Comparison of ENCODE assay signal across 16 mouse cellular contexts in genomic region chr7:28417368-28417767, GRCm38 (mm10). TPM values are rescaled to one million over a fixed set of nuclear protein-coding genes. Genes with fewer than 3 reads are reported as not detected.
DNase-seq lines count a peak whose midpoint lies in the region; ATAC-seq and TF ChIP-seq lines count a peak whose summit lies in the region.
"Had no signal": no experiment of that assay in that cellular context is flagged by ENCODE, and none has a peak within 500 bp of the region (broad histone marks: within the 10 kb centered on the region; RNA-seq: fewer than 3 reads in every experiment).

No protein-coding gene starts in this region.

- ATAC-seq in heart, postnatal 0 days (ENCODE audit: insufficient read depth, low read depth) = no peak
- ATAC-seq in liver, postnatal 0 days = no peak
- ATAC-seq in liver, embryonic 12.5 days = no peak
- ATAC-seq: CD4-positive, CD25-positive, alpha-beta regulatory T cell, adult 4 months; forebrain, embryonic 15.5 days had no signal

- H3K36me3 ChIP-seq in heart, postnatal 0 days (replicated peaks; ENCODE audit: control insufficient read depth, insufficient read depth, low read length) = peaks cover 68% of the 10 kb centered on the region
- peaks cover 55% of the 10 kb centered on the region for H3K36me3 ChIP-seq in liver, postnatal 0 days (replicated peaks; ENCODE audit: insufficient read depth, low read length)
- peaks cover 97% of the 10 kb centered on the region for H3K36me3 ChIP-seq in liver, embryonic 12.5 days
- peaks cover 49% of the 10 kb centered on the region for H3K36me3 ChIP-seq in ES-Bruce4 (ENCODE audit: control insufficient read depth, insufficient read depth, low read length, poor library complexity, severe bottlenecking)

- TF ChIP-seq POLR2A in ES-Bruce4 (IDR thresholded peaks at IDR 0.05; ENCODE audit: insufficient read depth, low read length) = no peak

- H3K4me3 ChIP-seq in heart, postnatal 0 days (ENCODE audit: low read depth, low read length) = no peak overlapping the region
- no peak overlapping the region for H3K4me3 ChIP-seq in liver, postnatal 0 days (ENCODE audit: low read depth, low read length)
- no peak overlapping the region for H3K4me3 ChIP-seq in liver, embryonic 12.5 days
- no peak overlapping the region for H3K4me3 ChIP-seq in ES-Bruce4 (ENCODE audit: low read depth, low read length)
- H3K4me3 ChIP-seq: forebrain, embryonic 15.5 days; heart, embryonic 13.5 days; hindbrain, embryonic 12.5 days; neural tube, embryonic 13.5 days had no signal

- no peak for DNase-seq in heart, postnatal 0 days (ENCODE audit: low spot score)
- no peak for DNase-seq in heart, adult 9 months (ENCODE audit: low spot score in 2 of 2)
- DNase-seq in liver, postnatal 0 days = no peak
- DNase-seq in induced T-regulatory cell, adult 2 months (ENCODE audit: low read depth) = peak; percentile 27
- no peak for DNase-seq in ovary, postnatal 10 days (ENCODE audit: low spot score)
- no peak for DNase-seq in right cerebral cortex, postnatal 10 days (ENCODE audit: low spot score in 2 of 2)
- DNase-seq: cerebellum, adult 11-12 months; gastrocnemius, postnatal 10 days; kidney, adult 18-20 months had no signal

- peaks cover 12% of the 10 kb centered on the region; the same call in 1 of the 2 replicates for H3K4me1 ChIP-seq in heart, postnatal 0 days (ENCODE audit: control insufficient read depth, insufficient read depth)
- H3K4me1 ChIP-seq in liver, postnatal 0 days (ENCODE audit: insufficient read depth) = no peaks in the 10 kb centered on the region
- no peaks in the 10 kb centered on the region for H3K4me1 ChIP-seq in liver, embryonic 12.5 days
- peaks cover 3% of the 10 kb centered on the region for H3K4me1 ChIP-seq in ES-Bruce4 (ENCODE audit: control insufficient read depth, insufficient read depth, low read length)
- H3K4me1 ChIP-seq: forebrain, embryonic 15.5 days; hindbrain, embryonic 12.5 days; neural tube, embryonic 13.5 days had no signal

- no peaks in the 10 kb centered on the region for H3K27me3 ChIP-seq in heart, postnatal 0 days (ENCODE audit: control insufficient read depth, insufficient read depth, low read length)
- H3K27me3 ChIP-seq in liver, postnatal 0 days (ENCODE audit: insufficient read depth, low read length) = no peaks in the 10 kb centered on the region
- H3K27me3 ChIP-seq in liver, embryonic 12.5 days (replicated peaks) = no peaks in the 10 kb centered on the region
- H3K27me3 ChIP-seq in ES-Bruce4 (ENCODE audit: control insufficient read depth, insufficient read depth, low read length, poor library complexity, severe bottlenecking) = no peaks in the 10 kb centered on the region
- H3K27me3 ChIP-seq: forebrain, embryonic 15.5 days; heart, embryonic 13.5 days; hindbrain, embryonic 12.5 days; neural tube, embryonic 13.5 days had no signal

- no peak overlapping the region for H3K9ac ChIP-seq in heart, postnatal 0 days (replicated peaks; ENCODE audit: low read depth, low read length)
- no peak overlapping the region for H3K9ac ChIP-seq in liver, postnatal 0 days (replicated peaks)
- no peak overlapping the region for H3K9ac ChIP-seq in liver, embryonic 12.5 days
- H3K9ac ChIP-seq in ES-Bruce4 (ENCODE audit: low read depth, poor library complexity, severe bottlenecking) = no peak overlapping the region
- H3K9ac ChIP-seq: forebrain, embryonic 15.5 days; heart, embryonic 13.5 days; hindbrain, embryonic 12.5 days; neural tube, embryonic 13.5 days had no signal

- H3K27ac ChIP-seq in heart, postnatal 0 days (ENCODE audit: low read depth) = peak overlapping the region; percentile 53; the same call in 1 of the 2 replicates
- no peak overlapping the region for H3K27ac ChIP-seq in liver, postnatal 0 days (ENCODE audit: low read depth)
- H3K27ac ChIP-seq in liver, embryonic 12.5 days = no peak overlapping the region
- H3K27ac ChIP-seq in ES-Bruce4 (ENCODE audit: insufficient read depth, low read length) = no peak overlapping the region
- H3K27ac ChIP-seq: forebrain, embryonic 15.5 days; hindbrain, embryonic 12.5 days; neural tube, embryonic 13.5 days had no signal

- no peak for TF ChIP-seq CTCF in heart, postnatal 0 days (IDR thresholded peaks at IDR 0.05; ENCODE audit: low read depth)
- TF ChIP-seq CTCF in liver, postnatal 0 days (IDR thresholded peaks at IDR 0.05; ENCODE audit: low read depth) = peak; percentile 38; the same call in 1 of the 2 replicates
- peak; percentile 35 for TF ChIP-seq CTCF in ES-Bruce4 (IDR thresholded peaks at IDR 0.05; ENCODE audit: low read depth, low read length)

- no peak for TF ChIP-seq EP300 in heart, postnatal 0 days (IDR thresholded peaks at IDR 0.05; ENCODE audit: low read depth)
- TF ChIP-seq EP300 in liver, postnatal 0 days (IDR thresholded peaks at IDR 0.05; ENCODE audit: low read depth) = no peak
- TF ChIP-seq EP300 in ES-Bruce4 (IDR thresholded peaks at IDR 0.05; ENCODE audit: insufficient read depth, low read depth, low read length) = no peak

- no peaks in the 10 kb centered on the region for H3K9me3 ChIP-seq in heart, postnatal 0 days (replicated peaks; ENCODE audit: control insufficient read depth, low read length)
- no peaks in the 10 kb centered on the region for H3K9me3 ChIP-seq in liver, postnatal 0 days (ENCODE audit: low read length)
- no peaks in the 10 kb centered on the region for H3K9me3 ChIP-seq in liver, embryonic 12.5 days (replicated peaks)
- H3K9me3 ChIP-seq in ES-Bruce4 (replicated peaks; ENCODE audit: control insufficient read depth, insufficient read depth, low read length, poor library complexity, severe bottlenecking) = no peaks in the 10 kb centered on the region
- H3K9me3 ChIP-seq: forebrain, embryonic 15.5 days; heart, embryonic 13.5 days; hindbrain, embryonic 12.5 days; neural tube, embryonic 13.5 days had no signal

- H3K4me2 ChIP-seq in heart, postnatal 0 days (ENCODE audit: low read depth, low read length) = no peak overlapping the region
- H3K4me2 ChIP-seq in liver, postnatal 0 days (ENCODE audit: low read depth, low read length) = no peak overlapping the region
- H3K4me2 ChIP-seq in liver, embryonic 12.5 days = no peak overlapping the region
- H3K4me2 ChIP-seq: forebrain, embryonic 15.5 days; heart, embryonic 13.5 days; hindbrain, embryonic 12.5 days; neural tube, embryonic 13.5 days had no signal

RNA-seq across cellular contexts. Expression of gene Gmfg, which starts 19.9 kb away (rescaled TPM):
- total RNA-seq in heart, postnatal 0 days (2014; rRNA removed; ENCODE audit: low replicate concordance) = 1.5 and 3.0 TPM in 2 replicates
- 8.9 and 9.8 TPM in 2 replicates for polyA plus RNA-seq in heart, postnatal 0 days (2015; fragmentation: Nextera tagmentation; extraction: Ambion mirVana)
- polyA plus RNA-seq in liver, postnatal 0 days (2015; fragmentation: Nextera tagmentation; extraction: Ambion mirVana) = 75.4 and 81.4 TPM in 2 replicates
- 41.0 and 41.3 TPM in 2 replicates for polyA plus RNA-seq in liver, embryonic 12.5 days (2016; fragmentation: Nextera tagmentation; extraction: Ambion mirVana)
- polyA plus RNA-seq in ES-Bruce4 (2011; ENCODE audit: insufficient read depth, insufficient read length, low read depth, missing spikeins) = 37.6 and 45.2 TPM in 2 replicates

RNA-seq across cellular contexts. Expression of gene Paf1, which starts 24.6 kb away (rescaled TPM):
- total RNA-seq in heart, postnatal 0 days (2014; rRNA removed; ENCODE audit: low replicate concordance) = 29.8 and 66.1 TPM in 2 replicates
- 54.2 and 56.5 TPM in 2 replicates for polyA plus RNA-seq in heart, postnatal 0 days (2015; fragmentation: Nextera tagmentation; extraction: Ambion mirVana)
- polyA plus RNA-seq in liver, postnatal 0 days (2015; fragmentation: Nextera tagmentation; extraction: Ambion mirVana) = 16.9 and 21.1 TPM in 2 replicates
- polyA plus RNA-seq in liver, embryonic 12.5 days (2016; fragmentation: Nextera tagmentation; extraction: Ambion mirVana) = 36.5 and 42.4 TPM in 2 replicates
- polyA plus RNA-seq in ES-Bruce4 (2011; ENCODE audit: insufficient read depth, insufficient read length, low read depth, missing spikeins) = 88.7 and 96.2 TPM in 2 replicates

RNA-seq across cellular contexts. Expression of gene Med29, which starts 24.9 kb away (rescaled TPM):
- 42.1 and 51.4 TPM in 2 replicates for total RNA-seq in heart, postnatal 0 days (2014; rRNA removed; ENCODE audit: low replicate concordance)
- 44.1 and 45.8 TPM in 2 replicates for polyA plus RNA-seq in heart, postnatal 0 days (2015; fragmentation: Nextera tagmentation; extraction: Ambion mirVana)
- 18.0 and 18.6 TPM in 2 replicates for polyA plus RNA-seq in liver, postnatal 0 days (2015; fragmentation: Nextera tagmentation; extraction: Ambion mirVana)
- 35.1 and 36.8 TPM in 2 replicates for polyA plus RNA-seq in liver, embryonic 12.5 days (2016; fragmentation: Nextera tagmentation; extraction: Ambion mirVana)
- polyA plus RNA-seq in ES-Bruce4 (2011; ENCODE audit: insufficient read depth, insufficient read length, low read depth, missing spikeins) = 16.6 and 18.1 TPM in 2 replicates

RNA-seq across cellular contexts. Expression of gene Lrfn1, which starts 34.4 kb away (rescaled TPM):
- total RNA-seq in heart, postnatal 0 days (2014; rRNA removed; ENCODE audit: low replicate concordance) = 1.4 and 3.9 TPM in 2 replicates
- 0.31 and 0.55 TPM in 2 replicates for polyA plus RNA-seq in heart, postnatal 0 days (2015; fragmentation: Nextera tagmentation; extraction: Ambion mirVana)
- polyA plus RNA-seq in liver, postnatal 0 days (2015; fragmentation: Nextera tagmentation; extraction: Ambion mirVana) = 0.12 and 0.26 TPM in 2 replicates
- polyA plus RNA-seq in liver, embryonic 12.5 days (2016; fragmentation: Nextera tagmentation; extraction: Ambion mirVana) = 1.3 and 1.5 TPM in 2 replicates
- 14.6 and 21.9 TPM in 2 replicates for polyA plus RNA-seq in ES-Bruce4 (2011; ENCODE audit: insufficient read depth, insufficient read length, low read depth, missing spikeins)
- polyA plus RNA-seq: CD4-positive, CD25-positive, alpha-beta regulatory T cell, adult 4 months had no signal

RNA-seq across cellular contexts. Expression of gene Zfp36, which starts 37.3 kb away (rescaled TPM):
- total RNA-seq in heart, postnatal 0 days (2014; rRNA removed; ENCODE audit: low replicate concordance) = 10.8 and 19.2 TPM in 2 replicates
- polyA plus RNA-seq in heart, postnatal 0 days (2015; fragmentation: Nextera tagmentation; extraction: Ambion mirVana) = 12.5 and 13.6 TPM in 2 replicates
- 13.5 and 21.1 TPM in 2 replicates for polyA plus RNA-seq in liver, postnatal 0 days (2015; fragmentation: Nextera tagmentation; extraction: Ambion mirVana)
- 7.4 and 7.5 TPM in 2 replicates for polyA plus RNA-seq in liver, embryonic 12.5 days (2016; fragmentation: Nextera tagmentation; extraction: Ambion mirVana)
- polyA plus RNA-seq in ES-Bruce4 (2011; ENCODE audit: insufficient read depth, insufficient read length, low read depth, missing spikeins) = 25.7 and 26.0 TPM in 2 replicates
